Mouse (Mus musculus): ENCODE data around the gene Cdc42se1.

Gene Cdc42se1

GRCm38 (mm10) chr3:95247660-95248336 lies 19.3 kb downstream of the Cdc42se1 start:
- no peak for DNase-seq (ENCODE audit: extremely low spot score, low spot score)

DNA sequence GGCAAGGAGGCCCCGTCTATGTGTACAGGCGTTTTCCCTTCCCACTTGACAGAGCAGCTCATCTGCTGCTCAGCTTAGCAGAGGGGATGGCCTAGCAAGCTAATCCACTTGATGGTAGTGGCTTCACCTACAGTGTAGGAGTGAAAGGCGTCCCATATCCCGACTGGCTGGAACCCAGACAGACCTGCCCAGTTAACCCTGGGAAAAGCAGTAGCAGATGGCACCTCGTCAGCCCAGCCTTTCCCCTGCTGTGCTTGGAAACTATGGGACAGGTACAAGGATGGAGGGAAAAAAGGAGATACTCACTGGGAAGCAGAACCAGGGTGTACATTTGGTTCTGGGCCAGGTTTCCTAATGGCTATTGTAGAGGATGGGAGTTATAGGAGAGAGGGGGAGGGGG lies 21.8 kb downstream of the Cdc42se1 start:
- no peak for DNase-seq (ENCODE audit: extremely low spot score, low spot score)

- DNase-seq (ENCODE audit: extremely low spot score, low spot score) = no peak
Observed at GRCm38 (mm10) chr3:95250783-95251424, 22.4 kb downstream of the Cdc42se1 start, which contains the start of gene Bnipl. Gene Bnipl (minus strand): TSS chr3:95251193.

GRCm38 (mm10) chr3:95256931-95257330 lies 28.4 kb downstream of the Cdc42se1 start:
- DNase-seq (ENCODE audit: extremely low spot score, low spot score) = no peak

- DNase-seq (ENCODE audit: extremely low spot score, low spot score) = no peak
Observed at GRCm38 (mm10) chr3:95261975-95262374, 33.4 kb downstream of the Cdc42se1 start.

DNA sequence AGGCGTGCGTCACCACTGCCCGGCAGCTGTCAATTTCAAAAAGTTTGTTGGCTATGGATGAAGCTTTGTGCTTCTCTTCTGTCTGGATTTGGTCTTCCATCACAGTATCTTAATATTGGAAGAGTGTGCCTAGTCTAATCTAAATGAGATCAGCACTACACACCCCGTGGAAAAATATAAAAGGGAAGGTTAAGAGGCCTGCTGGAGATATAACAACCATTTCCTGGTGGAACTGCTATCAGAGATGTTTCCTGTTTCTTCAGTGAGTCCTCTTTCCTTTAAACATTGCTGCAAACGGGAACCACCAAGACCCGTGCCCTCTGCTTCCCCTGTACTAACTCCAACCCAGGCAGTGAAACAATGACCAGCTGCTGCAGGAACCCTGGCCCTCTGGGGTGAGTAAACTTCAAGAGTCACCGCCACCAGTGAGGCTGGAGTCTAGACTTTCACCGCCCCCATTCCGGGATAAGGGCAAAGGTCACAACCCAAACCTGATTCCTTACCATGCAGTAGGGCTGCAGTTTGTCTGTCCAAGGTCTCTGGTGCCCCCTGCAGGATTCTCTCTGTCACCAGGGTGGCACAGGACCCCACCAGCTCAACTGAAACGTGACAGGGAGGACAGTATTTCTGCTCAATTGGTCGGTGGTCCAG lies 34.7 kb downstream of the Cdc42se1 start:
- DNase-seq (ENCODE audit: extremely low spot score, low spot score) = peak; percentile 60

DNA sequence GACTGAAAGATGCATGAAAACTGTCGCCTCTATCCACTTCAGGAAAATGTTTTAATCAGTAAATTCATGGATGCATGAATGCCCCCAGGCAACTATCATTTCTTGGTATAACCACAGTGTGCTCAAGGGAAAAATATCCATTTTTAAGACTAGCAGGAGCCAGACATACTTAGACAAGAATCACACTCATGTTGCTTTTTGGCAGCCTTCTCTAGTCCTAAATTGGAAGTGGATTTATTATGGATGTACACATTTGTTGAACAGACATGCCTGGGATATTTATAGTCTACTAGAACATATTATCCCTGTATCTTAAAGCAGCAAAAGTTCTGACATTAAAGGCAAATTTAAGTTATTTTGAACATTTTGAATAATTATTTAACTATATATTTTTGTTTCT lies 36.2 kb downstream of the Cdc42se1 start:
- DNase-seq (ENCODE audit: extremely low spot score, low spot score) = no peak

DNA sequence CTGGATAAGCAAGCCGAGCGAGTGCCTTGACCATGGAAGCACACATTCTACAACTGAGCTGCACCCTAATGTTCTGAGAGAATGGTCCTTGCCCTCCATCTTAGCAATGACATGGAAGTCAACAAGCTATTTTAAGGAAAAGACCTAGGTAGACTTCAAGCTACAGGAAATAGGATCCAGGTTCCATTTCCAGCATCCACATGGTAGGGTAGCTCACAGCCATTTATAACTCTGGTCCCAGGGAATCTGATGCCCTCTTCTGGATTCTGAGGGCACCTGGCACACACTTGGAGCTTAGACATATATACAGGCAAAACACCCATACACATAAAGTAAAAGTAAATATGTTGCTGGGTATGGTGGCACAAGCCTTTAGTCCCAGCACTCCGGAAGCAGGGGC lies 37.5 kb downstream of the Cdc42se1 start:
- DNase-seq (ENCODE audit: extremely low spot score, low spot score) = no peak

GRCm38 (mm10) chr3:95267855-95268254 lies 39.3 kb downstream of the Cdc42se1 start:
- no peak for DNase-seq (ENCODE audit: extremely low spot score, low spot score)

DNA sequence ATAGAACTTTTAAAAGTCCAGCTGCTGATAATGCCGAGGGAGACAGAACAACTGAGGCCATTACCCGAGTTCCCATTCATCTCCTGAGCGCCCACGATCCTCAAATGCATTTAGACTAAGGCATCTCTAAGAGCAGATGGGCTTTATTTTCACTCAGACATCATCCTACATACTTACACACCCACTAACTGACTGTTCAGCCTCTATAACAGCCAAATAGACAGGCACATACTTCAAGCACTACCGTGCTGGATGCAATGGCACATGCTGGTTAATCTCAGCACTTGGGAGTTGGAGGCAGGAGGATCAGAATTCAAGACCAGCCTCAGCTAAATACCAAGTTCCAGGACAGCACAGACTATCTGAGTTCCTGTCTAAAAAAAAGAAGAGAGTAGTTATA lies 41.3 kb downstream of the Cdc42se1 start:
- DNase-seq (ENCODE audit: extremely low spot score, low spot score) = no peak

GRCm38 (mm10) chr3:95270766-95271364 lies 42.3 kb downstream of the Cdc42se1 start:
- DNase-seq (ENCODE audit: extremely low spot score, low spot score) = no peak

DNA sequence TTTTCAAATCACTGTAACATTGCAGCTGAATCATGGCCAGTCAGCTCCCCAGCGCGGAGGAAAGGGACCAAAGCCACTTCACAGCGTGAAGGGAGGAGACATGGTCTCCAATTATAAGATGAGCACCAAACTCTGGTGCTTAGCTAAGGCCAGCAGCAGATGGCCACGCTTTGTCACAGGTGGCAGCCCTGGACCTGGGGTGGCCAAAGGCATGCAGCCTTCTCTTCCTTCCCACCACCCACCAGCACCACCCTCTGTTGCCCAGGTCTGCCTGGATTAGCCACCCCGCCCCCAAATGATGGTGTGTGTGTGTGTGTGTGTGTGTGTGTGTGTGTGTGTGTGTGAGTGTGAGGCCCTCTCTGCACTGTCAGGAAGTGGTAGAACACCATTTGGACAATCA lies 44.9 kb downstream of the Cdc42se1 start:
- no peak for DNase-seq (ENCODE audit: extremely low spot score, low spot score)

DNA sequence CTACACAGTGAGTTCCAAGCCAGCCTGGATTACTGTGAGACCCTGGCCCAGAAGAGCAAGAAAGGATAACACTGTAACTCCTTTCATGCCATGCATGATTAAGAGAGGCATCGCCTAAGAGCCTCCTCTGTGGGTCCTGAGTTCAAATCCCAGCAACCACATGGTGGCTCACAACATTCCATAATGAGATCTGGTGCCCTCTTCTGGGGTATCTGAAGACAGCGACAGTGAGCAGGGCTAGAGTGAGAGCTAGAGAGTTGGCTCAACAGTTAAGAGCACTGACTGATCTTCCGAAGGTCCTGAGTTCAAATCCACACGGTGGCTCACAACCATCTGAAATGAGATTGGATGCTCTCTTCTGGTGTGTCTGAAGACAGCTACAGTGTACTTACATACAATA lies 45.9 kb downstream of the Cdc42se1 start:
- DNase-seq (ENCODE audit: extremely low spot score, low spot score) = no peak

DNA sequence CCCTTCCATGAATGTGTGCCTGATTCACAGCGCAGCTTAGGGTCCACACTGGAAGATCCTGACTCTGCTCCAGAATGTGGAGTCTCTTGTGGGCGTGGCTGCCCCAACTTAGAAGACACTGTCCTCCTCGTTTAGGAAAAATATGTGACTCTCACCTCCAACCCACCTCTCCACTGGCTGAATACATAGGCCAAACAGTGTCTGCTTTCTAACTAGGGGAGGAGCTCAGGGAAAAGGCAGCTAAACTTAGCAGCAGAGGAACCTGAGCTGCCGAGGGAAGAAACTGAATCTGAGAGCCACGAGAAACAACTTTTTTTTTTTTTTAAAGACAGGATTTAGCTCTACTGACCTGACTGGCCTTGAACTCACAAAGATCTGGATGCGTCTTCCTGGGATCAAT lies 46.6 kb downstream of the Cdc42se1 start:
- DNase-seq (ENCODE audit: extremely low spot score, low spot score) = no peak

DNA sequence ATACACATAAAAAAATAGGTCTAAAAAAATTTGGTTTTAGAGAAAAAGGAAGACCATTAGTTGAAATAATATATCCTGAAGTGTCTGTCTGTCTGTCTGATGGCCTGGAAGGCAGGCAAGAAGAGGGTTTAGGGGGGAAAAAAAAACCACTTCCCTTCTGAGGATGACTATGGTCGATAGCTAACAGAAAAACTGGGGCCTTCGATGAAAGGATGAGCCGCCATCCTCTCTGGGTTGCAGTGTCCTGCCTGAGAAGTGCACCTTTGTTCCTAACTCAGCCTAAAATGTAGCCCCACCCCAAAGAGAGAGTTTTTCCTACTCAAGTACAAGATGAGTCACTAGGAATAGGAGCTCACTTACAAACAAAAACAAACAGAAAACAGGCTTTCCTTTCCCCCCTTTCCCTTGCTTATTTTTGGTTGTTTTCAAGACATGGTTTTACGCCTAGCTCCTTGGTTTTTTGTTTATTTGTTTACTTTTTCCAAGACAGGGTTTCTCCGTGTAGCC lies 47.9 kb downstream of the Cdc42se1 start:
- no peak for DNase-seq (ENCODE audit: extremely low spot score, low spot score)

DNA sequence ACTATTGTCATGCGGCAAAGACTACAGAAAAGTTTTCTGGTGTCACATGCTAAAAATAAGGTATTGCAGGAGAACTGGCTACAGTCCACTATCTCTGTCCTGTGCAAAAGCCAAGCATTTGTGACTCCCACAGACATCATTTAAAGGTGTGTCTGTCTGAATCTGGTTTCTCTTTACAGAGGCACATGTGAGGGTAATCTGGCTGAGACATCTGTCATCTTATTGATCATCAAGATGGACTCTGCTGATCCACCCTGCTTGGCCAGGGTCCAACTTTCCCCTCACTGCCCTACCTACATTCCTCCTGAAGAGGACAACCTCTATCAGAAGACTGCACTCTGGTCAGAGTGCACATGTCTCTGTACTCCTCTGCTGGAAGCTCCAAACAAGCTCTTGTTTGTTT lies 48.6 kb downstream of the Cdc42se1 start:
- DNase-seq (ENCODE audit: extremely low spot score, low spot score) = no peak

DNA sequence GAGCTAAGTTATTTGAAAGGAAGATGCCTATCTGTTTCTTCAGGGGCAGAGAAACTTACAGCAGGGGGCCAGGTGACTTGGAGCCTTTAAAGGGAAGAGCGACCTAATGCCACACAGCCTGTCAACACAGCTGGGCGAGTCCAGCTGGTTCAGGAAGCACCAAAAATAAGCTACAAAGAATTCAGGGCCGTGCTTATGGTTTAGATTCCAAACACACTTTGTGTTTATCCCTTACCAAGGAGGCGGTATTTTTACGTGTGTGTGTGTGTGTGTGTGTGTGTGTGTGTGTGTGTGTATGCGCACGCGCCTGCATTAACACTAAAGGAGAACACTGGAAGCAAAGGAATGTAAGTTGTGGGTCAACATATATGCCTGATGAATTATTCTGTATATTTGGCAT lies 52.2 kb downstream of the Cdc42se1 start:
- peak; percentile 29 for DNase-seq (ENCODE audit: extremely low spot score, low spot score)

DNA sequence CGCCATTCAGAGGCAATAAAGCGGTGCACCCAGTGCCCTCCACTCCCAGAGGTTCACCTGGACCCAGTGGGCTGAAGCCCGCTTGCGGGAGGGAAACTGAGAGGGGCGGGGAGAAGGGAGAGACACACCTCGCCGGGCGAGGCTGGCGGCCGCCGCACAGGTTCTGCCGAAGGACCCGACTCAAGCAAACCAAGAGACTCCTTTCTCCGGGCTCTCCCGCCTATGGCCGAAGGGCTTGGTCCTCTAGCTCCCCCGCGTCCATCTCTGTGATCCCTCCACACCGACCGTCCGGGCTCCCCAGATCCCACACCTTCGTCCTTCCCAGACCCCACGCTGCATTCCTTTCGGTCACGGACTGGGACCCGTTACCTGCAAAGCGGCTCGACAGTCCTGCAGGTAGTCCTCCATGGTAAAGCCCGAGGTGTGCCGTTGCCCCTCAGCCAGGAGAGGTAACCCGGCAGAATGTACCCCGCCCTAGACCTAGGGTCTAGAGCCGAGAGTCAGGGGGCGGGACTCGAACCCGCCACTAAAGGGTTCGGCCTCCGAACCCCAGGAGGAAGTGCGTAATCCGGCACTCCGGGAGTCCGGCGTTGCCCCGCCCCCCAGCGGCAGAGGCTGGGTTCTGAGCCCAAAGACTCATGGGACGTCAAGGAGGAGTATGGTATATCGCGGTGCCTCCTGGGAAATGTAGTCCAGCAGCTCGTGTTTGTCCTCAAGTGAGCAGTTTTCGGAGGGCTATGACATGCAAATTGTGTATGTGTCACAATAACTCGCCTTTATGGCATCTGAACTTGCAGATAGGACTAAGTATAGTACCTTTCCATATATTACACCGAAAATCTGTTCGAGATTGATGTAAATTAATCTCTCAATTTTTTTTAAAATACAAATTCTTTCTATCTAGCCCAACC lies 52.9 kb downstream of the Cdc42se1 start, which contains the start of the genes Mindy1 and Prune1:
TSS of gene Mindy1 (plus strand) at position 130 of the 911 bp plus-strand sequence.
TSS of gene Prune1 (minus strand) at position 861 of the 911 bp plus-strand sequence.
- DNase-seq (ENCODE audit: extremely low spot score, low spot score) = peak; percentile 97

- DNase-seq (ENCODE audit: extremely low spot score, low spot score) = no peak
Observed at GRCm38 (mm10) chr3:95282381-95282864, 53.9 kb downstream of the Cdc42se1 start.

DNA sequence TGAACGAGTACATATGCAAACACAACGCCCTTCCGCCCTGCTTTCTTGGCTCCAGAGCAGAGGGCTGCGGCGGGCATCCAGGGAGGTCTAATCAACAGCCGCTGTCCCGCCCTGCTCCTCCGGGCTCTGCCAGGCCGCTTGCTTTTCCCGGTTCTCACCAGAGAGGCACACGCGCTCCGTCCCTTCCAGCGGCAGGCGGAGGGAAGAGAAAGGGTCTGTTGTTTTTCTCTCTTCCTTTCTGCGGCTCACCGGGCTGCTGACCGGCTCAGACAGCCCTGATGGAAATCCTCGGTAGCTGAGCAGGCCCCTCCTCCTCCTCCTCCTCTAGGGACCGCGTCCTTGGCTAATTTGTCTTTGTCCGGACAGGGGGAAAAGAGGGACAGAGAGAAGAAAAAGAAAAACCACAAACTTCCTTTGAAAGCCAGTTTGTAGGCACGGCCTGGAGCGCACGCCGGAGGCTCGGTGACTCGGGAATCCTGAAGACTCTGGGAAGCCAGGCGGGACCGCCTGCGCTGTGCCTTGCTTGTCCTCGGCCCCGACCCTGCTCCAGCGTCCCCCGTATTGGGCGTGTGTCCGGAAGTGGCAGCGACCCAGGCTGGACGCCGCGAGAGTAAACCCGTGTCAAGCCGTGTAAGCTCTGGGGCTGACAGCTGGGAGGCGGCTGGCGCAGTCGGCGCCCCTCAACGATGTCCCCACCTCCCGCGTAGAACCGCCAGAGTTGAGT lies 54.5 kb downstream of the Cdc42se1 start:
- DNase-seq (ENCODE audit: extremely low spot score, low spot score) = peak; percentile 84

All from neural tube, embryonic 10.5 days (tissue).